ENCODE assay signal across 34 mouse cellular contexts in genomic region chr7:68988061-68988460, GRCm38 (mm10).
"Had no signal": no experiment of that assay in that cellular context is flagged by ENCODE, and none has a peak within 500 bp of the region (broad histone marks: within the 10 kb centered on the region; RNA-seq: fewer than 3 reads in every experiment).

No protein-coding gene starts in this region.

- H3K4me3 ChIP-seq: heart, embryonic 10.5 days; heart, embryonic 12.5 days; heart, embryonic 13.5 days; heart, embryonic 15.5 days; hindbrain, embryonic 10.5 days; hindbrain, embryonic 12.5 days; hindbrain, embryonic 13.5 days; hindbrain, embryonic 15.5 days; intestine, embryonic 15.5 days; kidney, embryonic 15.5 days; layer of hippocampus, adult 2 months had no signal

- H3K27me3 ChIP-seq: heart, embryonic 12.5 days; heart, embryonic 13.5 days; heart, embryonic 15.5 days; hindbrain, embryonic 12.5 days; hindbrain, embryonic 13.5 days; hindbrain, embryonic 15.5 days; intestine, embryonic 15.5 days; kidney, embryonic 15.5 days had no signal

- ATAC-seq: hindbrain, embryonic 16.5 days; hindbrain, postnatal 0 days; inflammation-experienced regulatory T-cells, adult 6 months; intestine, embryonic 15.5 days; intestine, embryonic 16.5 days; intestine, postnatal 0 days had no signal

- H3K27ac ChIP-seq: heart, embryonic 10.5 days; heart, embryonic 13.5 days; heart, embryonic 15.5 days; hindbrain, embryonic 10.5 days; hindbrain, embryonic 12.5 days; hindbrain, embryonic 13.5 days; hindbrain, embryonic 14.5 days; hindbrain, embryonic 15.5 days; hindbrain, postnatal 0 days; intestine, embryonic 15.5 days; kidney, embryonic 15.5 days; kidney, postnatal 0 days; layer of hippocampus, adult 2 months had no signal

- H3K9me3 ChIP-seq: heart, embryonic 10.5 days; heart, embryonic 12.5 days; heart, embryonic 13.5 days; heart, embryonic 15.5 days; hindbrain, embryonic 10.5 days; hindbrain, embryonic 12.5 days; hindbrain, embryonic 13.5 days; hindbrain, embryonic 15.5 days; intestine, embryonic 15.5 days; kidney, embryonic 15.5 days had no signal

- DNase-seq: heart, postnatal 14 days; heart, postnatal 36 days; heart, postnatal 4 days; kidney, adult 11 months; kidney, adult 18-20 months; kidney, adult 2 months; kidney, adult 8-10 months; kidney, adult 9 months; kidney, postnatal 10 days; kidney, postnatal 14 days; kidney, postnatal 25 days; kidney, postnatal 36 days; kidney, postnatal 4 days; layer of hippocampus, adult 9-11 months; layer of hippocampus, postnatal 36 days had no signal

- H3K9ac ChIP-seq: heart, embryonic 12.5 days; heart, embryonic 13.5 days; heart, embryonic 15.5 days; hindbrain, embryonic 12.5 days; hindbrain, embryonic 13.5 days; hindbrain, embryonic 14.5 days; hindbrain, embryonic 15.5 days; intestine, embryonic 15.5 days; kidney, embryonic 15.5 days had no signal

- H3K4me2 ChIP-seq: heart, embryonic 11.5 days; heart, embryonic 12.5 days; heart, embryonic 13.5 days; heart, embryonic 15.5 days; hindbrain, embryonic 12.5 days; hindbrain, embryonic 13.5 days; hindbrain, embryonic 14.5 days; hindbrain, embryonic 15.5 days; intestine, embryonic 15.5 days; kidney, embryonic 15.5 days had no signal

- H3K36me3 ChIP-seq: heart, embryonic 10.5 days; heart, embryonic 12.5 days; heart, embryonic 13.5 days; heart, embryonic 15.5 days; hindbrain, embryonic 10.5 days; hindbrain, embryonic 12.5 days; hindbrain, embryonic 13.5 days; hindbrain, embryonic 15.5 days; intestine, embryonic 15.5 days; kidney, embryonic 15.5 days had no signal

- H3K4me1 ChIP-seq: heart, embryonic 10.5 days; heart, embryonic 12.5 days; heart, embryonic 13.5 days; heart, embryonic 15.5 days; hindbrain, embryonic 15.5 days; intestine, embryonic 15.5 days; kidney, embryonic 15.5 days had no signal
